Mouse (Mus musculus): ENCODE data around the gene Slc6a11. TPM values are rescaled to one million over a fixed set of nuclear protein-coding genes. Genes with fewer than 3 reads are reported as not detected.
A peak's percentile ranks its signal among the peaks of the same experiment; 100 is the strongest.

Slc6a11 gene
- total RNA-seq, 1 experiment: 0.13 TPM

DNA sequence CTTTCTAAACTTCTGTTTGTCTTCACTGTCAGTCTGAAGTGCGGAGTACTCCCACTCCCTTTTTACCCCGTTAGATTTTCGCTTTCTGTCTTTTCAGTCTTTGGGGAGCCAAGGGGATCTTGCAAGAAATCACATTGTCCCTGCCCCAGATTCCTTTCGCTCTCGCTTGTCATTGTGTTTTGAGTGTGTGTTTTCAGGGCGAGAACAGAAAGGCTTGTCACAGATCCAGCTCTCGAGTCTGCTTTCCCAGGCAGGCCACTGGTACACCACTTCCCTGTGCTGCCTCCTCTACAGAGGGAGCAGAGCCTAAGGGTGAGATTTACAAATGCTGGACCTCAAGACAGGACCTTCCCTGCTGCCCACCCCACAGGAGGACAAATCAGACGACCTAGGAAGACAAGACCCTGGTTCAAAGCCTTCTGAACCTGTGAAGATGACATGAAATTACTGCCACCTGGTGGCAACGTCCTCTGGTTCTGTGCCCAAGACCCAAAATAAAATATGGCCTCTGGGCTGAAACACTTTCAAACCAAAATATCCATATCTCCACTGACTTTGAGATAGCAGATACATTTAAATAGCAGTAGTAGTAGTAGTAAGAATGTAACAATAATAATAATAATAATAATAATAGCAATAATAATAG, 68.3 kb downstream of the Slc6a11 start:
- peak; percentile 4 for DNase-seq (ENCODE audit: low read depth, low spot score)
- TF ChIP-seq CHD2 (IDR thresholded peaks at IDR 0.05; ENCODE audit: low read depth, low read length): no peak
- TF ChIP-seq HCFC1 (IDR thresholded peaks at IDR 0.05; ENCODE audit: borderline replicate concordance, insufficient read depth, low read length): no peak
- no peak for TF ChIP-seq ZNF384 (IDR thresholded peaks at IDR 0.05; ENCODE audit: low read depth, low read length)
- TF ChIP-seq ZC3H11A (IDR thresholded peaks at IDR 0.05; ENCODE audit: borderline replicate concordance, low read depth, low read length): no peak
- no peak for TF ChIP-seq MAFK (IDR thresholded peaks at IDR 0.05; ENCODE audit: insufficient read depth, low read depth, low read length)
- Histone ChIP-seq H3K9ac (ENCODE audit: insufficient read depth, low read depth, low read length, poor library complexity, severe bottlenecking) (no peak overlapping the region), H3K4me1 (ENCODE audit: control insufficient read depth in 2 of 2, insufficient read depth in 2 of 2, low read length in 2 of 2, poor library complexity in 1 of 2) (no peaks in the 10 kb centered on the region), H3K27ac (ENCODE audit: insufficient read depth, low read depth, low read length, poor library complexity, severe bottlenecking) (no peak overlapping the region), H3K4me3 (ENCODE audit: insufficient read depth in 1 of 2, low read depth in 1 of 2, low read length in 2 of 2, poor library complexity in 1 of 2, severe bottlenecking in 1 of 2) (no peak overlapping the region), H3K9me3 (ENCODE audit: control insufficient read depth, insufficient read depth, low read depth, low read length) (no peaks in the 10 kb centered on the region), H3K36me3 (ENCODE audit: control insufficient read depth, insufficient read depth, low read length, poor library complexity, severe bottlenecking) (no peaks in the 10 kb centered on the region)
- in situ Hi-C loops (cut with MboI; ENCODE audit: low sequenced_read_pairs in 2 of 2, unreplicated experiment in 2 of 2): no loop called here

DNA sequence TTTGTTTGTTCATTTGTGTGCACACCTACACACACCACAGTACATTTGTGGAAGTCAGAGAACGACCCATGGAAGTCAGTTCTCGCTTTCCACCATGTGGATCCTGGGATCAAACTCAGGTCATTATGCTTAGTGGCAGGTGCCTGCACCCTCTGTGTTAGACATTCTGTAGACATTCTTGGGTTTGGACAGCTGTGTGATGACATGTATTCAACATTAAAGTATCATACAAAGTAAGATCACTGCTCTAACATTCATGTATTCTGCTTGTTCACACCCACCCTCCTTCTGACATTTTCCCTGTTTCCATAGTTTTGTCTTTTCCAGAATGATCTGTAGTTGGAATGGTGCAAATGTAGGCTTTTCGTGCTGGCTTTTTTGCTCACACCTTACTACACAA, 73.5 kb downstream of the Slc6a11 start:
- DNase-seq (ENCODE audit: low read depth, low spot score): no peak
- Histone ChIP-seq H3K4me3 (ENCODE audit: insufficient read depth in 1 of 2, low read depth in 1 of 2, low read length in 2 of 2, poor library complexity in 1 of 2, severe bottlenecking in 1 of 2) (no peak overlapping the region), H3K9ac (ENCODE audit: insufficient read depth, low read depth, low read length, poor library complexity, severe bottlenecking) (no peak overlapping the region), H3K4me1 (ENCODE audit: control insufficient read depth in 2 of 2, insufficient read depth in 2 of 2, low read length in 2 of 2, poor library complexity in 1 of 2) (no peaks in the 10 kb centered on the region), H3K36me3 (ENCODE audit: control insufficient read depth, insufficient read depth, low read length, poor library complexity, severe bottlenecking) (no peaks in the 10 kb centered on the region), H3K27ac (ENCODE audit: insufficient read depth, low read depth, low read length, poor library complexity, severe bottlenecking) (no peak overlapping the region), H3K9me3 (ENCODE audit: control insufficient read depth, insufficient read depth, low read depth, low read length) (no peaks in the 10 kb centered on the region)
- TF ChIP-seq MAFK (IDR thresholded peaks at IDR 0.05; ENCODE audit: insufficient read depth, low read depth, low read length) (no peak), ZNF384 (IDR thresholded peaks at IDR 0.05; ENCODE audit: low read depth, low read length) (no peak), HCFC1 (IDR thresholded peaks at IDR 0.05; ENCODE audit: borderline replicate concordance, insufficient read depth, low read length) (no peak), CHD2 (IDR thresholded peaks at IDR 0.05; ENCODE audit: low read depth, low read length) (no peak), ZC3H11A (IDR thresholded peaks at IDR 0.05; ENCODE audit: borderline replicate concordance, low read depth, low read length) (no peak)
- in situ Hi-C loops (cut with MboI; ENCODE audit: low sequenced_read_pairs in 2 of 2, unreplicated experiment in 2 of 2): no loop called here

DNA sequence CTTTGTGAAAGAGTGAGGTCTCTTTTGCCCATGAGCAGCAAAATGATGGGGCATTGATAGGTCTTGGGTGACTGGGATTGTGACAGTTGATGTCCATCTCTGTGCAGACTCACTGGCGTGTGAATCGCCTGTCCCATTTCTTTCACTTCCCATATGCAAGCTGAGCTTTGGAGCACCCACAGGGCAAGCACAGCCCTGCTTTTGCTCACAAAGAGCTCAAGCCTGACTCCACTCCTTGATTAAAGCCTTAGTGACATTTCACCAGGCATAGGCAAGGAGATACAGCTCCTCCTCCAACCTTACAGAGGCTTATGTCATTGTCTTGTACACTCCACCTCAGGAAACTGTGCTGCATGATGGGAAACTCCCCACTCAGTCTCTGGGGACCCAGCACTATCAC, 77.3 kb downstream of the Slc6a11 start:
- in situ Hi-C loops (cut with MboI; ENCODE audit: low sequenced_read_pairs in 2 of 2, unreplicated experiment in 2 of 2): no loop called here
- H3K36me3 ChIP-seq (ENCODE audit: control insufficient read depth, insufficient read depth, low read length, poor library complexity, severe bottlenecking): no peaks in the 10 kb centered on the region
- H3K9me3 ChIP-seq (ENCODE audit: control insufficient read depth, insufficient read depth, low read depth, low read length): no peaks in the 10 kb centered on the region
- no peak overlapping the region for H3K9ac ChIP-seq (ENCODE audit: insufficient read depth, low read depth, low read length, poor library complexity, severe bottlenecking)
- no peak overlapping the region for H3K27ac ChIP-seq (ENCODE audit: insufficient read depth, low read depth, low read length, poor library complexity, severe bottlenecking)
- TF ChIP-seq CHD2 (IDR thresholded peaks at IDR 0.05; ENCODE audit: low read depth, low read length): no peak
- H3K4me3 ChIP-seq (ENCODE audit: insufficient read depth in 1 of 2, low read depth in 1 of 2, low read length in 2 of 2, poor library complexity in 1 of 2, severe bottlenecking in 1 of 2): no peak overlapping the region
- DNase-seq (ENCODE audit: low read depth, low spot score): no peak
- no peaks in the 10 kb centered on the region for H3K4me1 ChIP-seq (ENCODE audit: control insufficient read depth in 2 of 2, insufficient read depth in 2 of 2, low read length in 2 of 2, poor library complexity in 1 of 2)

DNA sequence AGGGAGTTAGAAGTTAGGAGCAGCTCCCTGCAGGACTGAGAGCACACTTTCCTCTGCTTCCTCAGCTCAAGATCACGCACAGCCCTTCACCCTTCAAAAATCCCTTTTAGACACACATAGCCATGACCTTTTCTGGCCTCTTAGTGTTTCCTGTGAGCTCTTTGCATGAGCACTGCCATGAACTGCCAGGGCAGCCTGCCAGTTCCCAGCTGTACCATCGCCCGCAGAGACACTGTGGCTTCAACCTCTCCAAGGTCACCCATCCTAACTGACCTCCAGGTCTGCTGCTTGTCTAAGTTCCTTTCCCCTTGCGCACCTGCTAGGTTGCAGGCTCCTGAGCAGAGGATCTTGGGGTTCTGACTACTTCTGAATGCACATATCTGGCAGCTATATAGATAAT, 83.4 kb downstream of the Slc6a11 start:
- Histone ChIP-seq H3K4me3 (ENCODE audit: insufficient read depth in 1 of 2, low read depth in 1 of 2, low read length in 2 of 2, poor library complexity in 1 of 2, severe bottlenecking in 1 of 2) (no peak overlapping the region), H3K9me3 (ENCODE audit: control insufficient read depth, insufficient read depth, low read depth, low read length) (no peaks in the 10 kb centered on the region), H3K27ac (ENCODE audit: insufficient read depth, low read depth, low read length, poor library complexity, severe bottlenecking) (no peak overlapping the region), H3K36me3 (ENCODE audit: control insufficient read depth, insufficient read depth, low read length, poor library complexity, severe bottlenecking) (no peaks in the 10 kb centered on the region), H3K4me1 (ENCODE audit: control insufficient read depth in 2 of 2, insufficient read depth in 2 of 2, low read length in 2 of 2, poor library complexity in 1 of 2) (no peaks in the 10 kb centered on the region), H3K9ac (ENCODE audit: insufficient read depth, low read depth, low read length, poor library complexity, severe bottlenecking) (no peak overlapping the region)
- in situ Hi-C loops (cut with MboI; ENCODE audit: low sequenced_read_pairs in 2 of 2, unreplicated experiment in 2 of 2): no loop called here
- DNase-seq (ENCODE audit: low read depth, low spot score): no peak
- TF ChIP-seq HCFC1 (IDR thresholded peaks at IDR 0.05; ENCODE audit: borderline replicate concordance, insufficient read depth, low read length): no peak
- no peak for TF ChIP-seq CHD2 (IDR thresholded peaks at IDR 0.05; ENCODE audit: low read depth, low read length)
- TF ChIP-seq ZC3H11A (IDR thresholded peaks at IDR 0.05; ENCODE audit: borderline replicate concordance, low read depth, low read length): no peak
- no peak for TF ChIP-seq MAFK (IDR thresholded peaks at IDR 0.05; ENCODE audit: insufficient read depth, low read depth, low read length)
- TF ChIP-seq ZNF384 (IDR thresholded peaks at IDR 0.05; ENCODE audit: low read depth, low read length): no peak

Measured in ES-E14 (cell line).